Mouse (Mus musculus): ENCODE data around the gene Prkag2. TPM values are rescaled to one million over a fixed set of nuclear protein-coding genes. Genes with fewer than 3 reads are reported as not detected.
"Not testable (repeated sequence)": the region's sequence is repeated elsewhere in the genome, so short reads cannot be mapped to it uniquely, and the experiment has no call there.

The Prkag2 gene
- polyA plus RNA-seq, 1 experiment = 18.0 TPM

DNA sequence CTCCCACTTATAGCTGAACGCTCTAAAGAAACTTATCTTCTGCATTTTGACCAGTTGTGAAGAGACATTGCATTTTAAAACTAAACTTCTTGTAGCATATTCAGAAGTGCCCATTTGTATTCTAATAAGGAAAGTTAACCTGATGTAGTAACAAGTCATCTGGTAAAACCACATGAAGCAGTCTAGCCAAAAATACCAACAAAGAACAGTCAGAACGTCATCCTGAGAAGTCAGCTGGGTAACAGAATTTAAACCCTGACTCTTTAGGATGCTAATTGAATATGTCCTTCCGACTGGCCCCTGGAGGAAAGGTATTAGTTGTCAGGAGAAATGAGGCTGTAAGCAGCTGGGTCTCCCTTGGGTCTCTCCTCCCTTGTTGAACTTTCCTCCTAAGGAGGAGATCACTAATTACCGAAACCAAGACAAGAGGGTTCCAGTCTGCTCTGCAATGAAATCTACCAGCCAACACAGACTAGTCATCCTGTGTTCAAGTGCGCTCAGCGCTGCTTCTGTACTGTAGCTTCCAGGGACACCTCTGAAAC is 276.5 kb downstream of the Prkag2 start:
- H3K4me1 ChIP-seq (ENCODE audit: control insufficient read depth, insufficient read depth, low read length) = peaks cover 29% of the 10 kb centered on the region
- WGBS = 79% methylated on average over 6 of the region's 6 CpGs
- TF ChIP-seq CTCF (IDR thresholded peaks at IDR 0.05; ENCODE audit: insufficient read depth, low read length) = no peak
- TF ChIP-seq POLR2A (IDR thresholded peaks at IDR 0.05; ENCODE audit: borderline replicate concordance, extremely low read depth, low read depth, low read length) = no peak
- no peak overlapping the region for H3K4me3 ChIP-seq (replicated peaks; ENCODE audit: extremely low read depth, low read depth, low read length)
- DNase-seq = no peak

DNA sequence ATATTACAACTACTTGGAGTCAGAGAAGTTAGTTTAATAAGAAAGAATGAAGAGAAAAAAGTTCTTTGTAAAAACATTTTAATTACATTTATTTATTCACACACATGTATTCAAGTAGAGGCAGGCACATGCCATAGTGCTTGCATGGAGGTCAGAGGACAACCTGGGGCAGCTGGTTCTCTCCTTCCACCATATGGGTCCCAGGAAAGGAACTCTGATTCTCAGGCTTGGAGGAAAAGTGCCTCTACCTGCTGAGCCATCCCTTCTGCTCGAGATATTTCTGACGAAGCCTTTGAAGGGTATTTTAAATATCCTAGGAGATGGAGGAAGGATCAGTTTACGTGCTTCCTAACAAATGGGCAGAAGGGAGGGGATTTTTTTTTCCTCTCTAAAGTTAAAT is 277.7 kb downstream of the Prkag2 start:
- no peak for DNase-seq
- WGBS = 64% methylated on average over 3 of the region's 3 CpGs
- Histone ChIP-seq H3K4me3 (replicated peaks; ENCODE audit: extremely low read depth, low read depth, low read length) (no peak overlapping the region), H3K4me1 (ENCODE audit: control insufficient read depth, insufficient read depth, low read length) (peaks cover 25% of the 10 kb centered on the region)
- TF ChIP-seq CTCF (IDR thresholded peaks at IDR 0.05; ENCODE audit: insufficient read depth, low read length) = no peak
- no peak for TF ChIP-seq POLR2A (IDR thresholded peaks at IDR 0.05; ENCODE audit: borderline replicate concordance, extremely low read depth, low read depth, low read length)

- peaks cover 25% of the 10 kb centered on the region for H3K4me1 ChIP-seq (ENCODE audit: control insufficient read depth, insufficient read depth, low read length)
- DNase-seq; H3K4me3 ChIP-seq (replicated peaks; ENCODE audit: extremely low read depth, low read depth, low read length): not testable (repeated sequence)
- WGBS = 70% methylated on average over 3 of the region's 3 CpGs
These were observed 278.2 kb downstream of the Prkag2 start for GRCm38 (mm10) chr5:24822231-24822630.

- TF ChIP-seq CTCF (IDR thresholded peaks at IDR 0.05; ENCODE audit: insufficient read depth, low read length) (no peak), POLR2A (IDR thresholded peaks at IDR 0.05; ENCODE audit: borderline replicate concordance, extremely low read depth, low read depth, low read length) (no peak)
- no peak for DNase-seq
- peaks cover 20% of the 10 kb centered on the region for H3K4me1 ChIP-seq (ENCODE audit: control insufficient read depth, insufficient read depth, low read length)
- H3K4me3 ChIP-seq (replicated peaks; ENCODE audit: extremely low read depth, low read depth, low read length) = no peak overlapping the region
- WGBS = 39% methylated on average over 3 of the region's 3 CpGs
These were observed 279.0 kb downstream of the Prkag2 start for GRCm38 (mm10) chr5:24821403-24821841.

DNA sequence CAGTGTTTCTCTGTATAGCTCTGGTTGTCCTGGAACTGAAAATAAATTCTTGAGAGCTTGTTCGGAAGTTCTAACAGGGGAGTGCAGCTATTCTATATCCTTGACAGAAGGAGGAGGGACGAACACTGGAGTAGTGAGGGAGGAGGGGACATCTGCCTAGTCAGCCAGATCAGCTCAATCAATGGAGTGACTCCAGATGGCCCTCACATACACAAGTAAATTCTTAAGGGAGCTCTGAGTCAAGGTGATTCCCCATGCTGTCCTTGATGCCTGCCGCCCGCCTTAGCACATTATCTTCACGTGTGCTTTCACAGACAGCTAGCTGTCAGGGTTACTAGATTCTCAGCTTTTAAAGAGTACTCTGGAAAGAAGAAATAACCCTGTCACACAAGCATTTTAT is 279.8 kb downstream of the Prkag2 start:
- TF ChIP-seq CTCF (IDR thresholded peaks at IDR 0.05; ENCODE audit: insufficient read depth, low read length) (no peak), POLR2A (IDR thresholded peaks at IDR 0.05; ENCODE audit: borderline replicate concordance, extremely low read depth, low read depth, low read length) (no peak)
- Histone ChIP-seq H3K4me1 (ENCODE audit: control insufficient read depth, insufficient read depth, low read length) (peaks cover 15% of the 10 kb centered on the region), H3K4me3 (replicated peaks; ENCODE audit: extremely low read depth, low read depth, low read length) (no peak overlapping the region)
- DNase-seq = no peak
- WGBS = 78% methylated on average over 5 of the region's 5 CpGs

GRCm38 (mm10) chr5:24817191-24817590 is 283.3 kb downstream of the Prkag2 start:
- peaks cover 12% of the 10 kb centered on the region for H3K4me1 ChIP-seq (ENCODE audit: control insufficient read depth, insufficient read depth, low read length)
- TF ChIP-seq CTCF (IDR thresholded peaks at IDR 0.05; ENCODE audit: insufficient read depth, low read length) (no peak), POLR2A (IDR thresholded peaks at IDR 0.05; ENCODE audit: borderline replicate concordance, extremely low read depth, low read depth, low read length) (no peak)
- DNase-seq = no peak
- H3K4me3 ChIP-seq (replicated peaks; ENCODE audit: extremely low read depth, low read depth, low read length) = no peak overlapping the region
- 82% methylated on average over 4 of the region's 4 CpGs for WGBS

DNA sequence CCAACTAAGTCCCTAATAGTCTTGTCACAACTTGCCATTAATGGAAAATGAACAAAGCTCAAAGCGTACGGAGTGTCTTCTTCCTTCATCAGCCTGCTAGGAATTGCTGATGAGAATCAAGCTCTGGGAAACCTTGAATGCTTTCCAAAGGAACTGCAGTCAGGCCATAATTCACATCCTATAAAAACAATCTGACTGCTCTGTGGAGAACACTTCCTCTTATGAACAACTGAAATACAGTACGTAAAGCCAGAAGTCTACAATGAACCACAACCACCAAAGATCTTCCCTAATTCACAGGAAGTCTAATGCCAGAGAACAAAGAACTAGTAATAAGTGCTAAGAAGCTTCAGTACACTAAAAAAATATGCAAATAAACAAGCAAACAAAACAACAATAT is 286.5 kb downstream of the Prkag2 start:
- no peak for DNase-seq
- Histone ChIP-seq H3K4me3 (replicated peaks; ENCODE audit: extremely low read depth, low read depth, low read length) (no peak overlapping the region), H3K4me1 (ENCODE audit: control insufficient read depth, insufficient read depth, low read length) (peaks cover 7% of the 10 kb centered on the region)
- TF ChIP-seq POLR2A (IDR thresholded peaks at IDR 0.05; ENCODE audit: borderline replicate concordance, extremely low read depth, low read depth, low read length) = no peak
- no peak for TF ChIP-seq CTCF (IDR thresholded peaks at IDR 0.05; ENCODE audit: insufficient read depth, low read length)
- 34% methylated on average over 3 of the region's 3 CpGs for WGBS

DNA sequence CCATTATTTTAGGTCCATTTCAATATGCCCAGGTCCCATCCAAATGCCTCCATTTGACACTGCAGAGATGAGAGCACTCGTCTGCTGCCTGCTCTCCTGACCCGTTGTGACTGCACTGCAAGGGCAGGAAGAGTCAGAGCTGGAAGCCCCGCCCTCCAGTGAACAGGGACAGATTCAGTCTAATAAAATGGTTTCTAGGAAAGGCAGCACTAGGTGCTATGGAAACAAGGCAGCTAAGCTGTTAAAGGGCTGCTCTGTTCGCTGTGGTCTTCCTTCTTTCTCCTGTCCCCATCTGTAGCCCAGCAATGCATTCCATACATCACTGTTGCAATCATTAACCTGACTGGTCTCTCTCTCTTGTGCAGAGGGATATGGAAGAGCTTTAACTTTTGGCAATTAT is 287.4 kb downstream of the Prkag2 start:
- no peak for DNase-seq
- WGBS = 49% methylated on average over 4 of the region's 4 CpGs
- H3K4me1 ChIP-seq (ENCODE audit: control insufficient read depth, insufficient read depth, low read length) = peaks cover 7% of the 10 kb centered on the region
- H3K4me3 ChIP-seq (replicated peaks; ENCODE audit: extremely low read depth, low read depth, low read length) = no peak overlapping the region
- TF ChIP-seq CTCF (IDR thresholded peaks at IDR 0.05; ENCODE audit: insufficient read depth, low read length) (no peak), POLR2A (IDR thresholded peaks at IDR 0.05; ENCODE audit: borderline replicate concordance, extremely low read depth, low read depth, low read length) (no peak)

Other genes with a start within 250 kb of the Prkag2 start
- not detected in 2 replicates for gene Galntl5, start 80.8 kb upstream of the Prkag2 start, polyA plus RNA-seq (2012; rRNA removed)
- gene Galnt11, start 121.3 kb upstream of the Prkag2 start, polyA plus RNA-seq (2012; rRNA removed) = 12.3 and 16.1 TPM in 2 replicates
- gene E130116L18Rik, start 122.5 kb upstream of the Prkag2 start, polyA plus RNA-seq (2012; rRNA removed) = not detected in 2 replicates